Mouse (Mus musculus) brain, embryonic 14.5 days (tissue): Measurements from ENCODE around the gene Veph1.

Experiments used
- CTCF ChIP-seq: fragments of 200-500 bp; IDR thresholded peaks from 2 replicates; pipeline ENCODE4 v1.5.1; 2012; ENCODE audit warnings: inconsistent platforms, mild to moderate bottlenecking, moderate library complexity, borderline replicate concordance; ENCODE audit not compliant: insufficient read depth, insufficient read length; ENCODE audit errors: extremely low read depth
- POLR2A ChIP-seq: fragments of 200-500 bp; IDR thresholded peaks from 2 replicates; pipeline ENCODE4 v1.6.1; 2012; ENCODE audit warnings: mild to moderate bottlenecking, inconsistent platforms, borderline replicate concordance; ENCODE audit not compliant: poor library complexity, insufficient read depth, insufficient read length, severe bottlenecking; ENCODE audit errors: extremely low read depth

DNA sequence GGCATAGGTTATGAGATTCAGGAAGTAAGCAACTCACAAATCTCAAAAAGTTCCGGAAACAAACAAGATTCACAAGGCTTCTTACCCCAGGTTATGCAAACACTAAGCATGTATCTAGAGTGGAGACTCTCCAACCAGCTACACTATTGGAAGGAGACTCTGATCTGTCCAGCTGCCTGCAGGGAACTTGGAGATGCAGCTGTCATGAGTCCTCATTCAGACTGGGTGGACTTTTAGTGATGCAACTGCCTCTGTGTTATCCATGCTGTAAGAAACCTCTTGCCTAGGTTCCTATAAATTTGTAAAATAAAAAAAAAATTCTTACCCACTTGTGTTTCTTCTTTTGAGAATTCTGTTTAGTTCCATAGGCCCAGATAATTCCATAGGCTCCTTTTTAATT, 226.4 kb downstream of the Veph1 start:
- TF ChIP-seq POLR2A = no peak
- TF ChIP-seq CTCF = no peak
